Mouse (Mus musculus): ENCODE data around the gene Tshz2.
"Not testable (repeated sequence)": the region's sequence is repeated elsewhere in the genome, so short reads cannot be mapped to it uniquely, and the experiment has no call there.

Tshz2 gene

DNA sequence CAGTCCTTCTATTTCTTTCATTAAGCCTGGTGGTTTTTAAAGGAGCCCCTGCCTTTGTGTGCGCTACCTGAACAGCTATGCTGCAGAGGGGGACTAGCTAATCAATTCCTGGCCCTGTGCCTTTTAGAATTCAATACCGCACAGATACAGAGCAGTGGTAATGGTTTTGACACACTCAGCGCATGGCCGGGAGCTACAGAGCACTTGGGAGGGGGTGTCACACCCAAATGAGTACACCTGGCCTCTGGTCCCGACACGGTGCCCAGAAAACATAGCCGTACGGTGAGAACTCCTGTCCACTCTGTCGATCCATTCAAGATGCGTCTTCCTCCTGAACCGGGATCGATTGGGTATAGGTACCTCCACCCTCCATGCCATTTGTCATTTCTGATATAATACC, 193.1 kb downstream of the Tshz2 start:
- no peak for DNase-seq

DNA sequence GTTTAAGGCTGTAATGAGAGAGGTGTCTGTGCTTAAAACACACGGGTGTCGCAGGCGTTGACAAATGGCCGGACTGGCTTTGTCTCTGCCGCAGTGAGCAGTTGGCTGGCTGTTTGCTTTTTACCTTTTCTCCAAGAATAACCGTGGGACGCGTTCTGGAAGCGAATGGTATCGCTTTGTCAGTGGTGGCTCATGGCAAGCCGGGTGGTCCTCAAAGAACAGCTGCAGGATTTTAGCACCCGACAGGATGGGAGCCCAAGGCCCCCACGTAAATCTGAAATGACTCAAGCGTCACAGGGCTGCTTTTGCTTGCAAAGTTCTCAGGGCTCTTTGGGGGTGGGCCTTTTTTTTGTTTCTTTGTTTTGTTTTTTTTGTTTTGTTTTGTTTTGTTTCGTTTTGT, 193.5 kb downstream of the Tshz2 start:
- no peak for DNase-seq

DNA sequence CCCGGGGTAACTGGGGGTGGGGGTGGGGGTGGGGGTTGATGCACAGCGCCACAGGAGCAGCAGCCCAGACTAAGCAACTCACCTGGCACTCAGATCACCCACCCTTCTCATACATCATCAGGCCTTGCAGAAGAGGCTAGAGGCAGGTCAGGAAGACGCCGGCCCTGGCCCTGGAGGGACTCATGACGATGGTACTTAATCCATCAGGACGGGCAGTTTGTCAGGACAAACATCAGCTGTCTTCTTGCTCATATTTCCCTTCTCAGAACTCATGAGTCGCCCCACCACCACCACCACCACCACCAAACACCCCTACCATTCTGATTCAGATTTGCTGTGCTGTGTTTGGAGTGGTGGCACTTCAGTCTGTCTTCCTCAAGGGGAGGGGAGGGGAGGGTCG, 194.0 kb downstream of the Tshz2 start:
- no peak for DNase-seq

DNA sequence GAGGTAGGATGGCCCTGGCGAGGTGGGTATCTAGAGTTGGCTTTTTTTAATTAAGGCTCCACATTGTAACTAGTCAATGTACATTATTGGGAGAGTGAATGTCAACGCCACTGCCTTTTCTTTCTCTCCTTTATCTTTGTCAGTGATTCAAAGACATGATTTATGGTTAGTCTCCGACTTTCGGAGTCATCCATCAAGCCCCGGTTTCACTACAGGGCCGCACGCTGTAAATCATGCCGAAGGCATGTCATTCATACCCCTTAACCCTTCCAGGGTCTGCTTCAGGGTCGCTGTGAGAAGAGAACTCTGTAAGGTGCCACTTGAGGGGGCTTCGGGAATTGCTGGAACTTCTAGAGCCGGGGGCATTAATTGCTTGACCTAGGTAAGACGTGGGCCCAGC, 199.4 kb downstream of the Tshz2 start:
- no peak for DNase-seq

DNA sequence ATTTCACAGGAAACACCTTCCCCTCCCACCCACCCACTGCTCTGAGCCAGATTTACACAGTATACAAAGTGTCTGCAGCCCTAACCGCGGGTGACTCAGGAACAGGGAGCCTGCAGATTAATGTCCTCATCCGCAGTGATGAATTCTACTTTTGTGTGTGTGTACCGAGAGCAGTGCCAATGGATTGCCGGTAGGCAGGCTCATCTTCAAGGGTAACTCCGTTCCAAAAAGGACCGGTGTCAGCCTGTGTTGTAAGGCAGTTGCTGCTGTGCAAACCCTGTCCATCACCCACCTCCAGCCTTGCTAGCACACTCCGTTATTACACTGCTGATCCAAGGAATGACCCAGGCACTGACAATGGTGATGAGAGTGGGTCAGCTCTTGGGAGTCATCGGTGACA, 200.8 kb downstream of the Tshz2 start:
- no peak for DNase-seq

DNA sequence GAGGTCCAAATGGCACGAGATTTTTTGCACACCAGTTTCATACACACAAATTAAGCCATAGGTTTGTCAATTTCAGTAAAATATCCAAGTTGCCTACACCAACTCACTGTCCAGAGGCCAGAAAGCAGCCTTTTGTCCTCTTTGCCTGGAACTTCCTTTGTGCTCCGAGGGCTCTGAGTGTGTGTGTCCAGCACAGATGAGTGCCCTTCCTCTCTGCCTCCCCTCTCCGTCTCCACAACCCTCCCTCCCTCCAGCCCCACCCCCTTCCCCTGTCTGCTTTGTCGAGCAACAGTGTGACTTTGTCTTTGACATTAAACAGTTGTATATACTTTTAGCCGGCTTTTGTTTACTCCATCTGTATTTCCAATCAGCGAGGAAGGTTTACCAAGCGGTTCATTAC, 201.8 kb downstream of the Tshz2 start:
- DNase-seq: no peak

DNA sequence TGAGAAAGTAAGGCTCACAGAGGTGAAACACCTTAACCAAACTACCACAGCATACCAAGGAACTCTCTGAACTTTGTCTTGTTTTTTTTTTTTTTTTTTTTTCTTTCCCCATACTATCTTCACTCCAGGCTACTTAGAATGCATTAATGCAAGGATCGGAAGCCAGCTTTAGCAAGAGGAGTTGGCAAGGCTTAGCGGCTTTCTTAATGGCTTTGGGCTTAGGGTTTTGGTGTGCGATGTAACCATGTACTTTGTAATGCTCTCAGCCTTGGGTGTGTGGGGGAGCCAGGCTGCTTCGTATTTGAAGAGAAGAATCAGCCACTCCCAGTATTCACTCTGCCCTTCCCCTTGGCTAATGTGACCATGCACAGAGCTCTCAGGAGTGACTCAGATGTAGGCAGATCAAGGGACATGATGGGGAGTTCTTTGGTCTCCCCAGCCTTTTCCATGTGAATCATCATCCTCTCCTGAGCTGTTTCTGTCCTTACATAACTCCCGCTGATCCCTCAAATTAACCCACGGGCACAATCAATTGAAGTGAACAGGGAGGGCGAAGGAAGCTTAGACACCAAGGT, 204.3 kb downstream of the Tshz2 start:
- DNase-seq: no peak

DNA sequence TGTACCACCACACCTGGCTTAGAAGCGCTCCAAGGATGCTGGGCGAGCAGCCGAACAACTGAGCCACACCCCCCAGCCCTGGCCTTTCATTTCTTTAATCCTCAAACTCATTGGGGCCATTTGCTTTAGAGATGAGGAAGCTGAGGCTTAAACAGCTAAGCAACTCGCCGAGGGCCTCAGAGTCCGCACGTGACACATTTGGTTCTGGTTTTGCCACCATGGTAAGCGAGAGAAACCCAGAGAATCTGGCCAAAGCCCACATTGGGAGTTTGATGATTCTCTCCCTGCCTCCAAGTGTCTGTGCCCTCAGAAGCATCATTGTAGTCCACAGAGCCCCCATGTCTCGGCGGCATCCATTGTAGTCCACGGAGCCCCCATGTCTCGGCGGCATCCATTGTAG, 205.7 kb downstream of the Tshz2 start:
- no peak for DNase-seq

DNA sequence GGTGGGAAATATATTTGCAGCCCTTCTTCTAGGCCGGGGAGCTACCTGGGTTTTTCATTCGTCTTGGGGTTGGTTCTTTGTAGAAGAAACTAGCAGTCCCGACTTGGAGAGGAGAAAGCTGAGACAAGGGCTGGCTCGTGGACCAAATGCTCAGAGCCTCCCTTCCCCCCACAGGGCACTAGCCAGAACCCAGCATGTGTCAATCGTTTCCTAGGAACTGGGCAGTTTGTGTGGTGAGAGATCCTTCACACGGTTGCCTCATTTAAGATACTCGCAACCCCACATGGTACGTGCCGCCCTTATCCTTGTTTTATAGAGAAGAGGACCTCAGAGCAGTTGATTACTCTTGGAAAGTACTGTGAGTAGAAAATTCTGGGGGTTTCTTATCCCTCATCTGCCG, 208.6 kb downstream of the Tshz2 start:
- no peak for DNase-seq

DNA sequence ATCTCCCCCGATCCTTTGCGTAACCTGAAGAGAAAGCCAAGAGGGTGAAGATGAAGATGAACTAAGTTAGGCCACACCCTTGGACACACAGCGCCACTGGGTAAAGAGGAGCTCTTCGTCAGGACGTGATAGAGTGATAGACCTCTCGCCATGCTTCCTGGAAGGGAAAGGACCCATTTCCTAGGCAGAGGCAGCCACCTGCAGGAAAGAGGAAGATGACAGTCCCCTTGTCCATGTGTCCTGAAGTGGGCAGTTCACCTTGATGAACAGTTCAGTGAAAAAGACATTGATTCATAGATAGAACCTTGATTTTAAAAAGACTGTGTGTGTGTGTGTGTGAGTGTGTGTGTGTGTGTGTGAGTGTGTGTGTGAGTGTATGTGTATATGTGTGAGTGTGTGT, 209.7 kb downstream of the Tshz2 start:
- DNase-seq: no peak

DNA sequence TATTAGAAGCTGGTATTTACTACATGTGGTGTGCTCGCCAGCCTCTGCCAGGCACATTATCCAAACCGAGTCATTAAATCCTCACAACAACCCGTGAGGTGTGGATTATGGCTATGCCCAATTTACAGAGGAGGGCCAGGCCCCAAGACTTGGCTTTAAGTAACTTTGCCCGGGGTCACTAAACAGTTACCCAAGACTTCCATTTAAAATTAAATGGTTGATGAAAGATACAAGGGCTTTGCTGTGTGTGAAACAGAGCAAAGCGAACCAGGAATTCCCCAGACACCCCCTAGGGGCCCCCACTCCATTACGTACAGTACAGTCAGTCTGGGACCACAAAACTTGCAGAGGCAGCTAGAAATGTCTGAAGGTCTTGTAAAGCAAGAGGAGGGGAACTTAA, 210.7 kb downstream of the Tshz2 start:
- no peak for DNase-seq

DNA sequence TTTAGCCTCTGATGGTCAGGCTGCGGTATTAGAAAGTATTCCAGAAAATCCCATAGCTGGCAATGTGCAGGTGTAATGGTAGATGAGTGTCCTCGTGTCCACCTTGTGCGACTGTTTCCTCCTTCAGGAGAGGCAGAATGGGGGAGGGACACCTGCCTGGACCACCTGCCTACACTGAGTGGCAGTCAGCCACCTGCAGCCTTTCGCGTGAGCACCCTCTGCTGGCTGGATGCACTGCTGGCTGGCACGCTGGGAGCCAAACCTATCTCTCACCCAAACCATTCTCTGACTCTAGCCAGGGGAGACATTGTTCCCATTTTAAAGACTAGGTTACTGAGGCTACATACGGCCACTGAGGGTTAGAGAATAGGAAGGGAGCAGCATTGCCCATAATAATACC, 216.3 kb downstream of the Tshz2 start:
- DNase-seq: peak; percentile 57

DNA sequence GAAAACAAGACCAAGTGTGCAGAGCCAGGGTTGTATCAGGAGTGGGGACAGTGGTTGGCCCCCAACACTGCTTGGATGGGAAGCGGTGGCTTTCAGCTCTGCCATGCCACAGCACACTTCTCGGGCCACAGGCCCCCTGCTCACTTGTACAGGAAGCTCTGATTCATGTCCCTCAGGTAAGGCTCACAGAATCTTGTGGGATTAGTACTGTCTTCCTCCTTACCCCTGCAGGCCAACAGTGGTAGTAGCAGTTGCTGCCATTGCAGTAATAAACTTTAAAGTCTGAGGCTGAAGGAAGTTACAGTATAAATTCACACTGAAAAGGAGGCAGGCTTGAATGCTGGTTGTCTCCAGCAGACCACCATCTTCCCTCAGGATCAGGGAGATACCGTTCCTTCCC, 216.7 kb downstream of the Tshz2 start:
- DNase-seq: no peak

DNA sequence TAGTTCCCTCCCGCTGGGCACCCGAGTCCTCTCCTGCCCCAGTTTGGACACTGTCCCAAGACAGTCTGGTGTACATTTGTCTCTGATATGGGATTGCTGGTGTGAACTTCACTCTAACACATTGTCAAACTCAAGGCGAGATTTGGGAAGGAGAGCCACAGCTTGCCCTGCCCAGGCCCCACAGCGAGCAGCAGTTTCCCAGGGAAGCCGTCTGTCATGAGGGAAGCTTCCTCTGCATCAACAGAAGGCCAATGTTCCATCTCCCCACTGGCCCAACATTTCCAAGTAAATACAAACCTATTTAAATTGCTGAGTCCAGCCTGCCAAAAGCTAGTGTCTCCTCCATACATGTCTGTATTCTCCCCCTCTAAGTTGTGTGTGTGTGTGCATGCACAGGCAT, 218.8 kb downstream of the Tshz2 start:
- no peak for DNase-seq

DNA sequence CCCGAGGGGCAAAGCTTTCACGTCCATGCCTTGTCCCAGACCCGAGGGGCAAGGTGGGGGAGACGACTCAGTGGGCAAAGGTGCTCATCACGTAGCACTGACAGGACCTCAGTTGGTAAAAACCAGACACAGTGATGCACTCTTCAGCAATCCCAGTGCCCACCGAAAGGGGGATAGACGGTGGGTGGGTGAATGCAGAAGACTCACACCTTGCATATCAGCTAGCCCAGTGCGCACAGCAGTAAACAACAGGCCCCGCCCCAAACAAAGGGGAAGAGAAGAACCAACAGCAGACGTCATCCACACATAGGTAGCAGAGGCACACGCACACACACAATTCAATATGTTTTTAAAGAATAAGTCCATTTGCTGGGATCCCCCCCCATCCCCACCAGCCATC, 221.7 kb downstream of the Tshz2 start:
- no peak for DNase-seq

DNA sequence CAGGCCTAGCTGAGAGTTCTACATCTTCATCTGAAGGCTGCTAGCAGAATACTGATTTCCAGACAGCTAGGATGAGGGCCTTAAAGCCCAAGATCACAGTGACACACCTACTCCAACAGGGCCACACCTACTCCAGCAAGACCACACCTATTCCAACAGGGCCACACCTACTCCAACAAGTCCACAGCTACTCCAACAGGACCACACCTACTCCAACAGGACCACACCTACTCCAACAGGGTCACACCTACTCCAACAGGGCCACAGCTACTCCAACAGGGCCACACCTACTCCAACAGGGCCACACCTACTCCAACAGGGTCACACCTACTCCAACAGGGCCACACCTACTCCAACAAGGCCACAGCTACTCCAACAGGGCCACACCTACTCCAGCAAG, 224.2 kb downstream of the Tshz2 start:
- not testable (repeated sequence) for DNase-seq

DNA sequence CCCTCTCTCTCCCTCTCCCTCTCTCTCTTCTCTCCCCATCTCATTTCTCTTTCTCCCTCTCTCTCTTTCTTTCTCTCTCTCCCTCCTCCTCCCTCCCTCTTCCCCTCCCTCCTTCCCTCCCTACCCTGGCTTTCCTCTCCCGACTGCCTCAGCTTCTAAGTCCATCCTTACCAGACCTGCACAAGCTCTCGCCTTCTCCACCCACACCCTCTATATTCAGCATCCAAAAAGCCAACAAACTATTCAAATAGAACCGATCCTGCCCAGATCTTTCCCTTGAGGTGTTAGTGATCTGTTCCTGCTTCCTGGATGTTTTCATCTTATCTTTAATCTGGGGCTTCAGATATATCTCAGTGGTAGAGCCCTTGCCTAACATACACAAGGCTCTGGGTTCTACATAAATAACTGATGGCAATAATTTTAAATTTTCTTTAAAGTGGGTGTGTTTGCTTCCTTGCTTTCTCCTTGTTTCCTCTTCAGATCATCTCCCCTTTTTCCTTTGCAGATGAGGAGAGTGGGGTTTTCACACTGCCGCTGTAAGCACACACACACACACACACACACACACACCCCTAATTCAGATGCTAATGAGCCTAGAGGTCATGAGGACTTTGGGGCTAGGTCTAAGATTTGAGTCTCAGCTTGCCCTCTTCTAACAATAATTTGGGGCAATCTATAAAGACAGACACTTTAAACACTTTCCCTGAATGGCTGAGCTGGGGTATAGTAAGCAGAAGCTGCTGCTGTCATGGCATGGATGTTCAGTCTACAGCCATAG, 226.5 kb downstream of the Tshz2 start:
- DNase-seq: no peak

DNA sequence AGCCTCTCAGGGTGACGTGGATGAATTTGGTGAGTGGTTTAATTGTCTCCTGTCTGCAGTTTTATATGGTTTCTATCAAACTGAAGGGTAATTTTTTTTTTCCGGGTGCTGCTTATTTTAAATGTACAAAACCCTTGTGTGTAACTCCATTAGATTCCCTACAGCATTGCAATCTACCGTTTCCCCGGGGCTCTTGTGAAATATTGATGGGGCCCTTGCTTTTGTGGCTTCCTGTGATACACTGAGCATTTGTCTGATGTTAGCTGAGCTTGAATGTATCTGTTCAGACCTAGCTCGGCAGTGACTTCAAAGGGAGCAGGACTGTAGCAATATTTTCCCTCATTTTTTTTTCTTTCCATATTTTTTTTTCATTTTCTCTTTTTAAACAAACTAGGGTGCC, 228.1 kb downstream of the Tshz2 start:
- no peak for DNase-seq

DNA sequence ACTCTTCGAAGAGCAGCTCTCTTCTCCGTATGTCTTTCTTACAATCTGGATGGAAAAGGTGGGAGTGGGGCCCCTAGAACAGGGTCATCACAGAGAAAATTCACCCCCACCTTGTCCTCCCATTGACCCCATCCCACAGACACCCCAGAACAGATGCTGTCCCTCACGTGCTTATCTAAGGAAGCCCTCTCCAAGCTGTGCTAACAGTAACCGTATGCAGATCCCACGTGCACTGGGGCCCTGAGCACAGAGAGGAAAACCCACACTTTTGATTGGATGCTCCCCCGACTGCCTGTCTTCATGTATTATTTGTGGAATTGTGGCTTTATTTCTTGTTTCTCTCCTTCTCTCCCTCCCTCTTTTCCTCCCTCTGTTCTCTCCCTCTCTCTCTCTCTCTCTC, 229.9 kb downstream of the Tshz2 start:
- no peak for DNase-seq

DNA sequence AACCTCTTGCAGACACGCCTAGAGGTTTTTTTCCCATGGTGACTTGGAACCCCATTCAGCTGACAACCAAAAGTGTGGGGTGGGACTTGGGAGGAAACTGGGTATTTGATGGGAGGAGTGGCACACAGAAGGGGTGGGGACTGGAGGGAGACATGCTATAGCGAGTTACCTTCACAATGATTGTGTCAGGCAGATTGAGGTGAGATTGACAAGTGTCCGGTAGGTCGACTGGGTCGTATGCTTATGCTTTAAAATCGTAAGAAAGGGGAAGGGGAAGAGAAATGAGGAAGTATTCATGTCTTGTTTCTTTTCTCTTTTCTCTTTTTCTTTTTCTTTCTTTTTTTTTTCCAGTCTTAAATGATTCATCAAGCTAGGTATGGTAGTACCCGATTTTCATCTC, 236.7 kb downstream of the Tshz2 start:
- no peak for DNase-seq

DNA sequence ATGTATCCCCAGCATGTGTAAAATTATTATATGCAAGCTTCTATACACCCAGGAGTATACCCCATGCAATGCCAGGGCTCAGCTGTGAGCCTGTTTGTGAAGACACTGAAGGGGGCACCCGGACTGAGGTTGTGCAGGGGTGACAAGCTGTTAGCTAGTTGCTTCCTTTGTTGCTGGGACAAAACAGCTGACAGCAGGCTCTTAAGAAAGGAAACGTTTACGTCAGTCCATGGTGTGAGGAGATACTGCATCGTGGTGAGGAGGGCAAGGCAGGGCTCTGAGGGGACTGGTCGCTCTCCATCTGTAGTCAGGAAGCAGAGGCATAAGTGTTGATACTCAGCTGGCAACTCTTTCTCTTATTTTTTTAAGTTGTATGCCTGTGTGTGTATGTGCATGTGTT, 237.7 kb downstream of the Tshz2 start:
- DNase-seq: no peak

DNA sequence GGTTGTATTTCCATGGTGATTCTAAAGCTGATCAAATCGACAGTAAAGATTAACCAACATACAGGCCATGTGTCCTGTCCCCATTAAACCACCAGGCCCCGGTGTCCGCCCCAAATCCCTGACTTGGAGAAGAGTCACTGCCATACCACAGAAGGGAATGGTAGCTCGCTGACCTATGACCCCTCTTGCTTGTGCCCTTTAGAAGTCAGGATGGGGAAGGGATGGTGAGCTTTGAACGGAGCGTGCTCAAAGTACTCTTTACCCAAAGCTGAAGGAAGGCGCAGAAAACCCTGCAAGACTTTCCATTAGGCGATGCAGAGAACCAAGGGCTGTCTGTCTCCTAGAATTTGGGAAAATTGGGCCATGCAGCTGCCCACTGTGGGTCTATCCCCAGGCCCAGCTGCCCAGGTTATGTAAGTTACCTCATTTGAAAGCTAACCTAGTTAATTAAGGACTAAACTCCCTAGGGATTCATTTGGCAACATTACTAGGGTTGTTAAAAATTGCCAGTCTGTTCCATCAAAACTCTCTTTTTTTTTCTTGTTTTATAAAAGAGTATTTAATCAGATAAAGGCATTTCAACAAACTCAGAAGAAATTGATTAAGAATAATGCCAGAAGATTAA, 238.7 kb downstream of the Tshz2 start:
- no peak for DNase-seq

DNA sequence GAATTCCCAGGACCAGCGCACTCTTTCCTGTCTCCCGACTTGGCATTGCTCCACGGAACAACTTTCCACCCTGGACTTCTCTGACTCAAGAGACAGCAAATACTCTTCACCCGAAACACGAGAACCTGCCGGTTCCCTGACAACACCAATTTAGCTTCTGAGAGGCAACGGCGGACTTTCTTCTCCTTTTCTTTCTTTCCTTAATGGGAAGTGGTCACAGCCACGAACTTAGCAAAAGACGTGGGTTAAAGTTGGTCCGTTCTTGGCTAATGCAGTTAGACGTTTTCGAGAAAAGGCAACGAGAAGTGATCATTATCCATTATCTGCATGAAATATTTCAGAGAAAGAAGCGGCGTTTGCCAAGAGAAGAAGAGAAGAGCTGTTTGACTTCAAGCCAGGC, 240.6 kb downstream of the Tshz2 start:
- DNase-seq: no peak

DNA sequence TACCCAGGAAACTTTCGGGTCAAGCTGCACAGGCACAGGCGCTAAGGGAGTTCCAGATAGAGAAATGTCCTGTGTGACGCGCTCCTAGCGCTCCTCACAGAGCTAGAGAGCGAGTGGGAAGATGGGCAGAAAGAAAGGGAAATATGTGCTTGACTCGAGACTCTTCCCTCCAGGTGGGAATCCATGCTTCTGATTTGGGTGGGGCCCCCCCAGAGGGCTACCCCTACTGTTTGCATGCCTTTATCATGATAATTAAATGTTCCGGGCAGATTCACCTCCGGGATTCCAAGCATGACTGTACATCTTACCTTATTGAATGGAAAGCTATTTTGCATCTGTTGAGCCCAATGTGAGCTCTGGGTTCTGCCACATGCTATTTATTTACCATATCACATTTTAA, 255.1 kb downstream of the Tshz2 start:
- no peak for DNase-seq

All from right cerebral cortex, postnatal 14 days (tissue).